Mouse (Mus musculus): Measurements from ENCODE around the gene Grin3b.
A peak's percentile ranks its signal among the peaks of the same experiment; 100 is the strongest.

The Grin3b gene

DNA sequence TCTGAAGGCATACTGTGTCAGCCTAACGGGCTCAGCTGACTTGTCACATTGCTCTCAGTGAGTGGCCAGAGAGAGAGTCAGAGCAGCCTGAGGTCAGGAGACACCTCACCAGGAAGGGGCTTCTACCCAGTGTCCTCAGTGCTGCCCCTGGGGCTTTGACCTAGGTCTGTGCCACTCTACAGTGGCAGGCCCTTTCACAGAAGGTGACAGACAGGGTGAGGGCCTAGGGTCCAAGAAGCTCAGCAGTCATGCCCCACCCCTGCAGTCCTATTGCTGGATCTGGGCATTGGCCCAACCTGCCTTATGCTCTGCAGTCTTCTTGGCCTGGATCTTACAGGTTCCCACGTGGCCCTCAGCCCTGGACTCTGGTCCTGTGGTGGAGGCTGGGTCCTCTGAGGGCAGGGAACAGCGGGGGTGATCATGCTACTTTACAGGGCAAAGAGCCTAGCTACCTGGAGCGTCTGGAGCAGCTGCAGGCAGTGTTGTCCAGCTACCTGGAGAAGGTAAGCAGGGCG, 3.6 kb upstream of the Grin3b start:
- no peak for DNase-seq (ENCODE audit: low spot score in 2 of 2)

DNA sequence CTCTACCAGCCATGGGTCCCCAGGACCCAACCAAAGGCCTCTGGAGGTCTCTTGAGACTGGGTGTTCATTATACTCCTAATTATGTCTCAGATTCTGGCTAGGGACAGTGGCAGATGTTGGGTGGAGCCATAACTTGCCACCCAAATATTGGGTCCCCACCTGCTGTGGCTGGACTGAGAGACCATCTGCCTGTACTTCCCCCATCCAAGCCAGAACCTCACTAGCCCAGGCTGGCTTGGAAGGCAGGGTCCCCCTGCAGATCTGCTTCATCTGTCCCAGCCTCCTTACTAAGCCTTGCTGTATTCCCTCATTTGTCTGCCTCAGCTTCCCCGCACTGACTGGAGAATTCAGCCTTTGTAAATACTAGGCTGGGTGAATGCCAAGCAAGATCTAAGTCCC, 2.3 kb upstream of the Grin3b start:
- DNase-seq (ENCODE audit: low spot score in 2 of 2): no peak

DNA sequence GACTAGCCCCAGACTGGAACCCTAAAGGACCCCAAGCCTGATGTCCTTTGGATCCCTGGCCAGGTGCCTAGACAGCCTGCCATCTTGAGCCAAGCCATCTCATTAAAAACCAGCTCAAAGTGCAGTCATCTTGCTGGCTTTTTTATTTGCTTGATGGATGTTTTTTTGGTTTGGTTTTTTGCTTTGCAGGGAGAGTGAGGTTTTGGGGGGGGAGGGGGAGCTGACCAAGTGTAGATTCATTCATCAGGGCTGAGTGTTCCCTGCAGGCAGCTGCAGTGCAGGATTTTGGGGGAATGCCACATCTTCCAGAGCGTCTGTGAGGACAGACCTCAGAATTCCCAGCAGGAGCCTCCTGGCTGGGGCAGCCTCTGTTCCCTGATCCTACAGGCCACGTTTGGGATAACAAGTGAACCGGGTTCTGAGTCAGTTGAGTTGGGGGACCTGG, 1.4 kb upstream of the Grin3b start:
- DNase-seq (ENCODE audit: low spot score in 2 of 2): no peak

DNA sequence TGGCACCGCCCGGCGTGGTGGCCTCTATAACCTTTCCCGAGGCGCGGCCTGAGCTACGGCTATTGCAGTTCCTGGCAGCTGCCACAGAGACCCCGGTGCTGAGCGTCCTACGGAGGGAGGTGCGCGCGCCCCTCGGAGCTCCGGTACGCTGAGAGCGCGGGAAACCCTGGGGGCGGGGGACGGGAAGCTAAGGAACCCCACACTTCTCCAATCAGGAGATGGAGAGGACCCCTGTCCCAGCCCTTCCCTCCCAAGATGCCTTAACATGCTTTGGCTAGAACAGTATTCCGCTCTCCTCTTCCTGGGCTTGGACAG, 625 bp downstream of the Grin3b start:
- DNase-seq (ENCODE audit: low spot score in 2 of 2): no peak

DNA sequence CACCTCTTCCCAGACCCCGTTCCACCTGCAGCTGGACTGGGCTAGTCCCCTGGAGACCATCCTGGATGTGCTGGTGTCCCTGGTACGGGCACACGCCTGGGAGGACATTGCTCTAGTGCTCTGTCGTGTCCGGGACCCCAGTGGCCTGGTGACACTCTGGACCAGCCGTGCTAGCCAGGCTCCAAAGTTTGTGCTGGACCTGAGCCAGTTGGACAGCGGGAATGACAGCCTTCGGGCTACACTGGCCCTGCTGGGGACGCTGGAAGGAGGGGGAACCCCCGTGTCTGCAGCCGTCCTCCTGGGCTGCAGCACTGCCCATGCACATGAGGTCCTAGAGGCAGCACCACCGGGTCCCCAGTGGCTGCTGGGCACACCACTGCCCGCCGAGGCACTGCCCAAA, 2.3 kb downstream of the Grin3b start:
- no peak for DNase-seq (ENCODE audit: low spot score in 2 of 2)

DNA sequence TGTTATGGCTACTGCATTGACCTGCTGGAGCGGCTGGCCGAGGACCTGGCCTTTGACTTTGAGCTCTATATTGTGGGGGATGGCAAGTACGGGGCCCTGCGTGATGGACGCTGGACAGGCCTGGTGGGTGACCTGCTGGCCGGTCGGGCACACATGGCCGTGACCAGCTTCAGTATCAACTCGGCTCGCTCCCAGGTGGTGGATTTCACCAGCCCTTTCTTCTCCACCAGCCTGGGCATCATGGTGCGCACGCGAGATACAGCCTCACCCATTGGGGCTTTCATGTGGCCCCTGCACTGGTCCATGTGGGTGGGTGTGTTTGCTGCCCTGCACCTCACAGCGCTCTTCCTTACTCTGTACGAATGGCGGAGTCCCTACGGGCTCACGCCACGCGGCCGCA, 3.6 kb downstream of the Grin3b start:
- no peak for DNase-seq (ENCODE audit: low spot score in 2 of 2)

DNA sequence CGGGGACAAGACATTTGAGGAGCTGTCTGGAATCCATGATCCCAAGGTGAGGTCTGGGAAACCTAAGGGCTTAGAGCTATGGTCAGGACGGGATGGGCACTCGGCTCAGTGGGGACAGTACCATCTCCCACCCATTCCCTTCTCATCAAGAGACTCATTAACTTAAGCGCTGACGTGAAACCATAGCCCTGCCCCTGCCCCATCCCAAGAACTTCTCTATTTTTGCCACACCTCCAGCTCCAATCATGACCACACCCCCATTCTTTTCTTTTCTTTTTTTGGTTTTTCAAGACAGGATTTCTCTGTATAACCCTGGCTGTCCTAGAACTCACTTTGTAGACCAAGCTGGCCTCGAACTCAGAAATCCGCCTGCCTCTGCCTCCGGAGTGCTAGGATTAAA, 4.2 kb downstream of the Grin3b start:
- DNase-seq (ENCODE audit: low spot score in 2 of 2): no peak

DNA sequence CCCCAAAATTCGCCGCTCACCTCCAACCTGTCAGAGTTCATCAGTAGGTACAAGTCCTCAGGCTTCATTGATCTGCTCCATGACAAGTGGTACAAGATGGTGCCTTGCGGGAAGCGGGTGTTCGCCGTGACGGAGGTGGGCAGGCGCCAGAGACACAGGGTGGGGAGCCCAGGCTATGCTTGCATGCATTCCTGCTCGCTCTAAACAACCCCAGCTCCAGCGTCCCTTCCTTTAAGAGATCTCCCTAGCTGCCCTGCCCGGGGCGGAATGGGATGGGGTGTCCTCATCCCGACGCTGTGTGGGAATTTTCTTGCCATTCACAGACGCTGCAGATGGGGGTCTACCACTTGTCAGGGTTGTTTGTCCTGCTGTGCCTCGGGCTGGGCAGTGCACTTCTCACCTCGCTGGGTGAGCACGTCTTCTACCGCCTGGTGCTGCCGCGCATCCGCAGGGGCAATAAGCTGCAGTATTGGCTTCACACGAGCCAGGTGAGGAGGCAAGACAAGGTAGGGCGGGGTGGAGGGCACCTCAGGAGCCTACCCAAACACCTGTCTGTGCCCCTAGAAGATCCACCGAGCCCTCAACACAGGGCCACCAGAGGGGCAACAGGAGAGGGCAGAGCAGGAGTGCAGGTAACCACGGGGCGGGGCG, 5.7 kb downstream of the Grin3b start:
- no peak for DNase-seq (ENCODE audit: low spot score in 2 of 2)

DNA sequence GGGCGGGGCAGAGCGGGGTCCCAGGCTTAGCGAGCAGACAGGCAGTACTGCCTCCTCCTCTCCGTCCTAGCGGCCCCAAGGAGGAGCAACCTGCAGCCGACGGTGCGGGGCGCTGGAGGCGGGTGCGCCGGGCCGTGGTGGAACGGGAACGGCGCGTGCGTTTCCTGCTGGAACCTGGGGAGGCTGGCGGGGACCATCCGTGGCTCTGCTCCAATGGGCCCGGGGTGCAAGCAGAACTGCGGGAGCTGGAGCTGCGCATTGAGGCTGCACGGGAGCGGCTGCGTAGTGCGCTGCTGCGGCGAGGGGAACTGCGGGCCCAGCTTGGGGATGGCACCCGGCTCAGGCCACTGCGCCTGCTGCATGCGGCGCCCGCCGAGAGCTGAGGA, 6.2 kb downstream of the Grin3b start:
- no peak for DNase-seq (ENCODE audit: low spot score in 2 of 2)

DNA sequence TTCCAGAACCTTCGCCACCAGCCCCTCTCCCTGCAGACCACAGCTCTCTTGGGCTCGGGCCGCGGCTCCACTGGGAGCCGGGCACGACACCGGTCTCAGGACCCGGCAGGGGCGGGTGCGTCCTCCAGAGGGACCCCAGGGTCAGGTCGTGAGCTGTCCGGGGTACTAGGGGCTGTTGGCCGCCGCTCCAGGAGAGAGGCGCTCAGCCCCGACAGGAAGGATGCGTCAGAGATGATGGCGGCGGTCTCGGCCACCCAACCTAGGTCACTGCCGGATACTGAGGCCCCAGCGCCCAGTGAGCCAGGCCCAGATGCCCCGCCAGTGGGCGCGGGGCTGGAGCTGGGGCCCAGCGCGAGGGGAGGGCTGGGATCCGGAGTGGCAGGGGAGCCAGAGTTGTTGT, 6.8 kb downstream of the Grin3b start:
- no peak for DNase-seq (ENCODE audit: low spot score in 2 of 2)

DNA sequence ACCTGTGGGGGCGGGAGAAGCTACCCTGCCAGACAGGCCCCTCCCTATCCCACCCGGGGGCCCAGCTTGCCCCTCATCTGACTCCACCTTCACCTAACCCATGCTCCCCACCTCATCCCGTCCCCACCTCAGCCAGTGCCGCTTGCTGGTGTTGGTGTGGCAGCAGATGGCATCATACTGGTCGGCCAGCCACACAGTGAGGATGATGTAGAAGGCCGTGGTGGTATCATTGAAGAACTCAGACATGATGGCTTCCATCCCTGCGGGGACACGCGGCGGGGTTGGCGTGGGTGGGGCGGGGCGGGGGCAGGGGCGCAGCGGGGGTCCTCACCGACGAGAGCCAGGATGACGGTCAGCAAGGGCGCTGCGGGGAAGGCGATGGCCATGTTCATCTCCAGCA, 7.5 kb downstream of the Grin3b start:
- DNase-seq (ENCODE audit: low spot score in 2 of 2): no peak

DNA sequence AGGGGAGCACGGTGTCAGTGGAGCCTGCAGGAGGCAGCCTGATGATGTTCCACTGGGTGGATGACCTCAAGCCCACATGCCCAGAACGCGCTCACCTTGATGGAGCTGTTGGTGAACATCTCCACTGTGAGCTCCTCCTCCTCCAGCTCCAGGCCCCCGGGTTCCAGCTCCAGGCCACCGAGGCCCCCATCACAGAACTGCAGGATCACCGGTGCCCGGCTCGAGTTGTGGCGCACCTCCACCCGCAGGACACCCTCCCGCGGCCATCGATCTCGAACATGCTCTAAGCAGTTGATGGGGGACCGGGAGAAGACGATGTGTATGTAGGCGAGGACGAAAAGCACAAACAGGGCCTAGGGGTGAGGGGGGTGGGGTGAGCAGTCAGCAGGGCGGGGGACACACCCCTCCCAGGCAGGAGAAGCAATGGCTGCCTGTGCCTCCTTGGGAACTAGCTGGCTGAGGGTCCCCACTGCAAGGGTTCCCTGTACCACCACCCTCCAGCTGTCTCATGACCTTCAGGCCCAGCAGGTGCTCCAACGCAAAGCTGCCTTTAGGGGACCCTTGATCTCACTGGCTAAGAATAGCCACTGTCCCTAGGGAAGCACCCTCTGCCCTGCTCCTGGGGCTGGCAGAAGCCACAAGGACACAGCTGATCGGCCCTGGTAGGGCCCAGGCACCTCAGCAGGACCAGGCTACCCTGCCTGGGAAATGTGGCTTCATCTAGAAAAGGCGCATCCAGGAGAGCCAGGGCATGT, 9.1 kb downstream of the Grin3b start:
- no peak for DNase-seq (ENCODE audit: low spot score in 2 of 2)

DNA sequence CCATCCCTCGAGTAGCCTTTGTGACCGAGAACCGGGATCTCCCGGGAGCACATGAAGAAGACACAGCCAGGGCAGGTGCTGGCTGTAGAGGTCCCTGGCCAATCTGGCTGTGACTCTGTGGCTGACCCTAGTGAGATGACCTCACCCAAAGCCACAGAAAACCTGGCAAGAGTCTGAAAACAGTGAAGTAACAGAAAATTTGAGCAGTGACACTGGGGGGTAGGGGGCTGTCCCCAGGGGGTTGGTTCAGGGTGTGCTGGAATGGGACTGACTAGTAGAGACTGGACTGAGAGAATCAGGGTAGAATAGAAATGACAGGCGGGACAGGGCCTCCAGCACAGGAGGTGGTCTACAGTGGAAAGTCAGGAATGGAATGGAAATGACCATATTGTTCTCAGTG, 12.7 kb downstream of the Grin3b start:
- DNase-seq (ENCODE audit: low spot score in 2 of 2): no peak

DNA sequence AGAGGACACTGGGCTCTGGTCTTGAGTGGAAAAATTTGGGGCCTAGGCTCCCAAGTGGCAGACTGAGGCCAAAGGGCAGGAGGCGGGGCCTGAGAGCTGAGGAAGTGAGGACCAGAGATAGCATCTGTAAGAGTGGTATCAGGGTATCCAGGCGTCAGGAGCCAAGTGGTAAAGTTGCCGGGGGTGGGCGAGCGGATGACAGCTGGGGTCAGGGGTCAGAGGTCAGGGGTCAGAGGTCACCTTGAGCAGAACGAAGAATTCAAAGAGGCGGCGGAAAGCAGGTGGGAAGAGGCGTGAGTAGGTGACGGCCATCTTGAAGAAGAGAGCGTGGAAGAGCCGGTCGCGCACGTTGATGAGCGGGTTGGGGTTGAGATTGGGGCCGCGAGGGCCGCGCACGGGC, 13.2 kb downstream of the Grin3b start:
- DNase-seq (ENCODE audit: low spot score in 2 of 2): peak; percentile 52 to 59

DNA sequence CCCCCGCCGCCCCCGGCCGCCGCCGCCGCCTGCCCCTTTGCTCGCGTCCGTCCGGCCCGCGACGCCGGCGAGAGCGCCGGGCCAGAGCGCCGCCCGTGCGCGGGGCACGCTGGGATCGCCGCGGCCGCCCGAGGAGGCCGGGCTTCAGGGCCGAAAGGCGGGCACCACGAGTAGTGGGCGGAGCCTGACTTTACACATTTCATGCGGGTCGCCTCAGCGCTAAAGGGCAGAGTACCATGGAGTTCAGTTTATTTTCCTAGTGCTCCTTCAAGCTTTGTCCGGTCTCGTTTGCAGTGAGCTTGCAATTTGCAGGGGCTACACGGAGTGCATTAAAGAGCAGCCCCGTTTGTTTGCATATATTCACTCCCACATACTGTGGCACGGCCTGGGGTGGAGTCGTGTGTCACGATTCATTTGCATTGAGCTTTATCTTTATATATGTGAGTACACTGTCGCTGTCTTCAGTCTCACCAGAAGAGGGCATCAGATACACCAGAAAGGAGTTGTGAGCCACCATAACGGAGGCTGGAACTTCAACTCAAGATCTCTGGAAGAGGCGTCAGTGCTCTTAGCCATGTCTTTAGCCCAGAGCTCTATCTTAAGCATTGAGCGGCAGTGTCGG, 13.8 kb downstream of the Grin3b start, which contains the start of gene Tmem259:
TSS of gene Tmem259 (minus strand) at position 136 of the 622 bp plus-strand sequence.
- DNase-seq (ENCODE audit: low spot score in 2 of 2): peak; percentile 76 to 81

DNA sequence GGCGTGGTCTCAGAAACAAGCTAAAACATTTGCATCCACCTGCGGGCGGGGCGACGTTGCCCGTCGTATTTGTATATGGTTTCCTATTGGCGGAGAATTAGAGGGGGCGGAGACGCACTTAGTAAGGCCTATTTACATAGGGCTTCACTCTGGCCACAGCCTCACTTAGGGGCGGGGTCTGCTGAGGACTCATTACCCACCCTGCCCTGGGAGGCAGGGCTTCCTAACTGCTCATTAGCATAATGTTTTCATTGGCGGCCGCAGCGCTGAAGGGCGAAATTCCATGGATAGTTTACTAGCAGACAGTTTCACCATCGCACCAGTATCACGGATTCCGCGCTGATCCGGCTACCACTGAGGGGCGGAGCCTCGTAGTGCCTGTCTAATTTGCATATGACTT, 14.4 kb downstream of the Grin3b start:
- DNase-seq (ENCODE audit: low spot score in 2 of 2): peak; percentile 97 to 99

DNA sequence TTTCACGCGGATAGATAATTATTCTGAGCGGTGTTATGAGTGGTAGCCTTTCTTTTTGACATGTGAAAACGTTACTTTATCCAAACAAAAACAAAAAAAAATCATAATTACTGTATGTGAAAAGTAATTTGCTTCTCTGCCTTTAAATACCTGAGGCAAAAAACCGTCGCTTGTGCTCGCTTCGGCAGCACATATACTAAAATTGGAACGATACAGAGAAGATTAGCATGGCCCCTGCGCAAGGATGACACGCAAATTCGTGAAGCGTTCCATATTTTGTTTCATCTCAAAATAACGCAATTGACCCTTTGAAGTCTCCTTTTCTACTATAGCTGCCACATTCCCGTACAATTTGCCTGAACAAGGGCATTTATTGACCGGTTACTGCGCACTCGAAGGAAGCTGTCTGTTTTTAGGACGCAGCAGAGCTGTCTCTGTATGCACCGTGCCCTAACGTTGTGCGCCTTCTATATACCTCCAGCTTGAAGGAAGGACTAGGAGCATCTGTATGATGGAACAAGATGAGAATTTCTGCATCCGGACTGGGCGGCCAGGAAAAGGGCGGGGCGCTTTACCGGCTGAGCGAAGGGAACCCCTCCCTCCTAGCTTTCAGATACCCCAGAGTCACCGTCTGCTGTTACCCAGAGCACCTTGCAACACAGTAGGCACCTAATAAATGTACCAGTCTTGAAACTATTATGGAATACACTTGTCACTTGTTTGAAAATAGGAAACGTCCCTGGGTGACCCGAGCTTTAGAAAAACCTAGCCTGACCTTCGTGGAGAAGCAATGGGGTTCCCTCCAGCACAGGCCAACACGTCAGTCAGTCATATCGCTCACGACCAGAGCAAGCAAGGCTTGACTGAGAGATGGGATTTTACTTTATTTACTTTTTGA, 15.1 kb downstream of the Grin3b start:
- DNase-seq (ENCODE audit: low spot score in 2 of 2): peak; percentile 60 to 62

DNA sequence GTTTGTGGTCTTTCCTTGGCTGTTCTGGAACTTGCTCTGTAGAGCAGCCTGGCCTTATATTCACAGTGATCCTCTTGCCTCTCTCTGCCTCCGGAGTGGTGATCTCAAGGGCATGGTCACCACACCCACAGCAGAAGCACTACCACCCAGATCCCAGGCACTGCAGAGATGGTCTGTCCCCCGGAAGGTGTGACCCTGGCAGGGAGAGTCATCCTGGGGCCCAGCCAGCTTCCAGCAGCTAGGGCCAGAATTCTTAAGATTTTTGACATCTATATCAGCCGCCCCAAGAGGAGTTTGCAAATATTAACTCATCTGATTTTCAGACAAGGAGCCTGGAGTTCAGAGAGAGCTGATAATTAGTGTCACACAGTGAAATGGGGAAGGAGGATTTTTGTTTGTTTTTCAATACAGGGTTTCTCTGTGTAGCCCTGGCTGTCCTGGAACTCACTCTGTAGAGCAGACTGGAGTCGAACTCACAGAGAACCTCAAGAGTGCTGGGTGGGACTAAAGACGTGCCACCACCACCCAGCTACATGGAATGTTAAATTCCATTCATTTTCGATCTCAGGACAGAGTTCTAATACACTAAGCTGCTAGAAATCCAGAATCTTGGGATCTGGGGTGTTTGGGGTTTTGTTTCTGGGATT, 15.8 kb downstream of the Grin3b start:
- DNase-seq (ENCODE audit: low spot score in 2 of 2): no peak

DNA sequence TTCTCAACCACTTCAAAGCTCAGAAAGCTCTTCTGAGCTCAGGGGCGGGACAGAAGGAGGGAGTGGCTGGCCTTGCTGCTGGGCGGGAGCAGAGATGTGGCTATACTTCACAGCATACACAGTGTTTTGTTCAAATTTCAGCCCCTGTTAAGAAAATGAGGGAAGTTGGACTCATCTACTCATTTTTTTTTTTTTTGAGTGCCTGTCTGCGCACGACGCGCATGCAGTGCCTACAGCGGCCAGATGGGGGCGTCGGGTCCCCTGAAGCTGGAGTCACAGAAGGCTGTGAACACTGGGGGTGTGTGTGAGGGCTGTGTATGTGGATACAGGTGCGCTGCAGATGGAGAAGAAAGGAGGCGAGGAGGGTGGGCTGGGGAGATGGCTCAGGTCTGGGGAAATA, 16.4 kb downstream of the Grin3b start:
- peak; percentile 57 to 75 for DNase-seq (ENCODE audit: low spot score in 2 of 2)

DNA sequence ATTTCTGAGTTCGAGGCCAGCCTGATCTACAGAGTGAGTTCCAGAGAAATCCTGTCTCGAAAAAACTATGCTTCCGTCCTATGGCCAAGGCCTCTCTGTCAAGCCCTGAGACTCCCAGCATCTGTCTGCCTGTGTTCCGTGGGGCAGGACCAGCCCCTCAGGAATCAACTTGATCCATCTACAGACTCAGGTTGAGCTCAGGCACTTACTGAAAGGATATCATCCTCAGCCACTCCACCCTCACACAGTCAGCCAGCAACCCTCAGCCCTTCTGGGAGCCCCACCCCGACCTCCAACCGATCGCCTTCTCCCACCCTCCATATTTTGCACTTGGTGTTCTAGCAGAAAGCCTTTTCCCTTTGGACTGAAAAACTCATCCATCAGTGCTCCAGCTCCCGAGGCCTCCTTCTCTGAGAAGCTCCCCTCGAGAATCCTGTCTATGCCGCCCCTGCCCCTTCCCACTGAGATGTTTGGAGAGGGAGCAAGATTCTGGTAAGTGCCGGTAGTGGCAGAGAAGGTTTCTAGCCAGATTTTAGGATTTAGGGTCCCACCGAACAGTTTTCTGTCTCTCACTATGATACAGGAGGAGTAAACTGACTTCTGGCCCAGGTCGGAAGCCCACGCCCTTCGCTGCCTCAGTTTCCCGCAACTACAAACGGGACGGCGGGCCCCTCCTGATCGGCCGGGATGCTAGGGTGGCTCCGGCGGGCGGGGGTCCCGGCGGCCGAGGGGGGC, 17.4 kb downstream of the Grin3b start:
- no peak for DNase-seq (ENCODE audit: low spot score in 2 of 2)

Measured in right cerebral cortex, postnatal 36 days (tissue).